Mouse (Mus musculus): Measurements from ENCODE around the gene Plxdc2.

- TF ChIP-seq MAX (IDR thresholded peaks at IDR 0.05) (no peak), CTCF (IDR thresholded peaks at IDR 0.05; ENCODE audit: control insufficient read depth, insufficient read depth, insufficient read length) (no peak)
Measured at GRCm38 (mm10) chr2:16741813-16742212, 385.7 kb downstream of the Plxdc2 start.
